Mouse (Mus musculus) B cell, adult 2 months (primary cell): ENCODE results near the gene Wwp2.

Source experiments
- DNase-seq, 2 experiments: peaks; one replicate each; pipeline ENCODE4 v3.0.0; 2022

The Wwp2 gene

GRCm38 (mm10) chr8:107513249-107513648, 77.1 kb downstream of the Wwp2 start:
- DNase-seq = no peak

GRCm38 (mm10) chr8:107514949-107515721, 79.0 kb downstream of the Wwp2 start:
- DNase-seq = no peak

GRCm38 (mm10) chr8:107518726-107519125, 82.6 kb downstream of the Wwp2 start:
- no peak for DNase-seq

GRCm38 (mm10) chr8:107519860-107520259, 83.7 kb downstream of the Wwp2 start:
- DNase-seq = no peak

- no peak for DNase-seq
Measured at GRCm38 (mm10) chr8:107521788-107522554, 85.8 kb downstream of the Wwp2 start.

GRCm38 (mm10) chr8:107522555-107522833, 86.3 kb downstream of the Wwp2 start:
- DNase-seq = no peak

- no peak for DNase-seq
Measured at GRCm38 (mm10) chr8:107524535-107524934, 88.4 kb downstream of the Wwp2 start.

- DNase-seq = no peak
Measured at GRCm38 (mm10) chr8:107528786-107529185, 92.6 kb downstream of the Wwp2 start.

GRCm38 (mm10) chr8:107537472-107537871, 101.3 kb downstream of the Wwp2 start:
- DNase-seq = no peak

GRCm38 (mm10) chr8:107540623-107541022, 104.5 kb downstream of the Wwp2 start:
- DNase-seq = no peak

GRCm38 (mm10) chr8:107541369-107541768, 105.2 kb downstream of the Wwp2 start:
- no peak for DNase-seq

- no peak for DNase-seq
Measured at GRCm38 (mm10) chr8:107542151-107542550, 106.0 kb downstream of the Wwp2 start.

- no peak for DNase-seq
Measured at GRCm38 (mm10) chr8:107543714-107544113, 107.5 kb downstream of the Wwp2 start.

- DNase-seq = no peak
Measured at GRCm38 (mm10) chr8:107544211-107544610, 108.0 kb downstream of the Wwp2 start.

- DNase-seq = no peak
Measured at GRCm38 (mm10) chr8:107544651-107545174, 108.5 kb downstream of the Wwp2 start.

- DNase-seq = no peak
Measured at GRCm38 (mm10) chr8:107545621-107546152, 109.5 kb downstream of the Wwp2 start.

- DNase-seq = no peak
Measured at GRCm38 (mm10) chr8:107546154-107546553, 110.0 kb downstream of the Wwp2 start.

GRCm38 (mm10) chr8:107546817-107547216, 110.7 kb downstream of the Wwp2 start:
- no peak for DNase-seq

- DNase-seq = peak; percentile 72 to 82
Measured at GRCm38 (mm10) chr8:107552234-107552633, 116.1 kb downstream of the Wwp2 start.

GRCm38 (mm10) chr8:107555231-107555630, 119.1 kb downstream of the Wwp2 start:
- DNase-seq = peak; percentile 57 to 63

- peak; percentile 13 to 22 for DNase-seq
Measured at GRCm38 (mm10) chr8:107556511-107556936, 120.4 kb downstream of the Wwp2 start.

- peak; percentile 56 to 61 for DNase-seq
Measured at GRCm38 (mm10) chr8:107560820-107561536, 124.8 kb downstream of the Wwp2 start.

- no peak for DNase-seq
Measured at GRCm38 (mm10) chr8:107562164-107562563, 126.0 kb downstream of the Wwp2 start.
